ENCODE assay signal across 7 mouse cellular contexts in the genomic region with DNA sequence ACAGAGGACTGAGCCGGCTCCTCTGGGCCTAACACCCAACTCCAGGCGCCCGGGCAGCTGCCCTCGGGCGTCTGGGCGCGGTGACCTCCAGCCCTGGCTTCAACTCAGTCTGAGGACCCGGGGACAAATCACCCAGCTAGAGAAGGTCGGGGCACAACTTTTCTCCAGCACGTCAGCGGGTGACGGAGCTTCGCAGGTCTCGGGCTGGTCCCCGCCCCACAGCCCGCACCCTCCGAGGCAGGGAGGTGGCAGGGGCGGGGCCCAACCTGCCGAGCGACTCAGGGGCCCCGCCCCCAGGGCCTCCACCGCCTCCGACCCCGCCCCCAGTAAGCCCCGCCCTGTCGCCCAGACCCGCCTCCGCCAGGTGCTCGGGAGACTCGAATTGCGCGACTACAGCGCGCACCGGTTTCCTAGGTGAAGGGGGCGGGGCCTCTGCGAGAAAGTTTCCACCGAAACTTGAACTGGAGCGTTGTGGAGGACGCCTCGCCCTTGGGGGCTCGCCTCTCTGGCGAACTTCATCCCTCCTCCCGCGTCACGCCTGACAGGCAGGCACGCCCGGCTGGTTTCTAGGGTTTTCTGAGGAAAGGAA. TPM values are rescaled to one million over a fixed set of nuclear protein-coding genes. Genes with fewer than 3 reads are reported as not detected.
A peak's percentile ranks its signal among the peaks of the same experiment; 100 is the strongest.
DNase-seq lines count a peak whose midpoint lies in the region; ATAC-seq and TF ChIP-seq lines count a peak whose summit lies in the region.

Gene Glt28d2, minus strand, starts transcription at position 278 of the 589 bp plus-strand sequence.
Gene Gm37240, minus strand, starts transcription at position 280 of the 589 bp plus-strand sequence.

- peaks cover 29% of the 10 kb centered on the region for H3K4me1 ChIP-seq in embryonic facial prominence, embryonic 10.5 days
- H3K4me1 ChIP-seq in intestine, postnatal 0 days (replicated peaks; ENCODE audit: control insufficient read depth, insufficient read depth, low read length): no peaks in the 10 kb centered on the region
- H3K4me1 ChIP-seq in midbrain, embryonic 12.5 days: peaks cover 18% of the 10 kb centered on the region
- H3K4me1 ChIP-seq in small intestine, adult 2 months (ENCODE audit: control insufficient read depth, insufficient read depth, insufficient read length, low read length): peaks cover 5% of the 10 kb centered on the region; the same call in 1 of the 2 replicates

- peak; percentile 73 for ATAC-seq in granulocyte monocyte progenitor cell, adult 5-6 weeks (replicated peaks; ENCODE audit: poor library complexity, severe bottlenecking)
- peak; percentile 97 for ATAC-seq in intestine, postnatal 0 days
- ATAC-seq in midbrain, embryonic 12.5 days (ENCODE audit: low FRiP score, low read depth): peak; percentile 85

- peak within 1 kb of the TSS; percentile 66 for H3K27ac ChIP-seq in embryonic facial prominence, embryonic 10.5 days (replicated peaks)
- peak within 1 kb of the TSS; percentile 84 for H3K27ac ChIP-seq in intestine, postnatal 0 days (ENCODE audit: low read depth, low read length)
- H3K27ac ChIP-seq in midbrain, embryonic 12.5 days (replicated peaks): no peak within 1 kb of the TSS
- peak within 1 kb of the TSS; percentile 99 for H3K27ac ChIP-seq in small intestine, adult 2 months (ENCODE audit: insufficient read depth, low read depth, low read length)

- H3K9ac ChIP-seq in intestine, postnatal 0 days (ENCODE audit: low read depth, low read length): peak within 1 kb of the TSS; percentile 69
- peak within 1 kb of the TSS; percentile 32; the same call in 1 of the 2 replicates for H3K9ac ChIP-seq in midbrain, embryonic 12.5 days (replicated peaks)

- intact Hi-C loops in left cerebral cortex, postnatal 4 days (cut with DNase I): no loop called here

- peak within 1 kb of the TSS; percentile 67 for H3K4me3 ChIP-seq in embryonic facial prominence, embryonic 10.5 days
- peak within 1 kb of the TSS; percentile 53 for H3K4me3 ChIP-seq in intestine, postnatal 0 days (ENCODE audit: low read depth, low read length)
- peak within 1 kb of the TSS; percentile 54 for H3K4me3 ChIP-seq in midbrain, embryonic 12.5 days
- peak within 1 kb of the TSS; percentile 83 for H3K4me3 ChIP-seq in small intestine, adult 2 months (ENCODE audit: low read depth, low read length)

- no peak for TF ChIP-seq CTCF in intestine, postnatal 0 days (IDR thresholded peaks at IDR 0.05; ENCODE audit: low read depth)
- no peak for TF ChIP-seq CTCF in small intestine, adult 2 months (IDR thresholded peaks at IDR 0.05; ENCODE audit: extremely low read depth, insufficient read length, insufficient replicate concordance, low read depth, low read length)

- TF ChIP-seq POLR2A in small intestine, adult 2 months (IDR thresholded peaks at IDR 0.05; ENCODE audit: low read depth, low read length): peak; percentile 55; the same call in 1 of the 2 replicates

- H3K36me3 ChIP-seq in embryonic facial prominence, embryonic 10.5 days (replicated peaks): no peaks in the 10 kb centered on the region
- H3K36me3 ChIP-seq in intestine, postnatal 0 days (ENCODE audit: control insufficient read depth, insufficient read depth): no peaks in the 10 kb centered on the region
- no peaks in the 10 kb centered on the region for H3K36me3 ChIP-seq in midbrain, embryonic 12.5 days
- no peaks in the 10 kb centered on the region for H3K36me3 ChIP-seq in small intestine, adult 2 months (ENCODE audit: control insufficient read depth, insufficient read depth, low read length)

- peak; percentile 91 for DNase-seq in adrenal gland, postnatal 14 days
- peak; percentile 93 for DNase-seq in embryonic facial prominence, embryonic 10.5 days (ENCODE audit: low spot score)
- DNase-seq in left cerebral cortex, postnatal 4 days: peak; percentile 40

- peak within 1 kb of the TSS; percentile 72 for H3K4me2 ChIP-seq in intestine, postnatal 0 days (replicated peaks; ENCODE audit: low read depth)
- peak within 1 kb of the TSS; percentile 98 for H3K4me2 ChIP-seq in midbrain, embryonic 12.5 days (replicated peaks)

- WGBS in embryonic facial prominence, embryonic 10.5 days: under 1% methylated on average over 48 of the region's 48 CpGs
- WGBS in intestine, postnatal 0 days: under 1% methylated on average over 48 of the region's 48 CpGs
- WGBS in midbrain, embryonic 12.5 days: 1% methylated on average over 40 of the region's 48 CpGs
- WGBS in small intestine, adult 2 months: 1% methylated on average over 48 of the region's 48 CpGs

- H3K27me3 ChIP-seq in embryonic facial prominence, embryonic 10.5 days (replicated peaks; ENCODE audit: low read depth, poor library complexity, severe bottlenecking): peaks cover 41% of the 10 kb centered on the region
- no peaks in the 10 kb centered on the region for H3K27me3 ChIP-seq in intestine, postnatal 0 days (replicated peaks; ENCODE audit: control insufficient read depth, insufficient read depth, low read length)
- H3K27me3 ChIP-seq in midbrain, embryonic 12.5 days: peaks cover 41% of the 10 kb centered on the region
- H3K27me3 ChIP-seq in small intestine, adult 2 months (ENCODE audit: control insufficient read depth, insufficient read depth, low read length): no peaks in the 10 kb centered on the region

- no peaks in the 10 kb centered on the region for H3K9me3 ChIP-seq in embryonic facial prominence, embryonic 10.5 days
- no peaks in the 10 kb centered on the region for H3K9me3 ChIP-seq in intestine, postnatal 0 days (ENCODE audit: control insufficient read depth)
- no peaks in the 10 kb centered on the region for H3K9me3 ChIP-seq in midbrain, embryonic 12.5 days

RNA-seq across cellular contexts. Expression of gene Glt28d2, which starts in this region (rescaled TPM):
- 1.7 and 1.9 TPM in 2 replicates for total RNA-seq in adrenal gland, postnatal 14 days (2021)
- polyA plus RNA-seq in embryonic facial prominence, embryonic 10.5 days (2016; fragmentation: Nextera tagmentation; extraction: Ambion mirVana): 0.59 and 0.64 TPM in 2 replicates
- total RNA-seq in granulocyte monocyte progenitor cell, adult 5-6 weeks (2014; fragmentation: Nextera tagmentation): not detected in 2 replicates
- total RNA-seq in granulocyte monocyte progenitor cell, adult 5-6 weeks (2017): not detected in 2 replicates
- 2.6 and 3.3 TPM in 2 replicates for polyA plus RNA-seq in intestine, postnatal 0 days (2015; fragmentation: Nextera tagmentation; extraction: Ambion mirVana)
- 1 to 10 TPM; 1.1 to 2.5 TPM for total RNA-seq in left cerebral cortex, postnatal 4 days (2021)
- 0.09 and 0.12 TPM in 2 replicates for polyA plus RNA-seq in midbrain, embryonic 12.5 days (2016; fragmentation: Nextera tagmentation; extraction: Ambion mirVana)
- polyA plus RNA-seq in small intestine, adult 2 months (2012; rRNA removed): 2.3 and 2.7 TPM in 2 replicates

RNA-seq across cellular contexts. Expression of gene Gm37240, which starts in this region (rescaled TPM):
- 4.2 and 6.2 TPM in 2 replicates for total RNA-seq in adrenal gland, postnatal 14 days (2021)
- polyA plus RNA-seq in embryonic facial prominence, embryonic 10.5 days (2016; fragmentation: Nextera tagmentation; extraction: Ambion mirVana): 1.9 and 2.8 TPM in 2 replicates
- total RNA-seq in granulocyte monocyte progenitor cell, adult 5-6 weeks (2014; fragmentation: Nextera tagmentation): not detected in 2 replicates
- total RNA-seq in granulocyte monocyte progenitor cell, adult 5-6 weeks (2017): not detected in 2 replicates
- polyA plus RNA-seq in intestine, postnatal 0 days (2015; fragmentation: Nextera tagmentation; extraction: Ambion mirVana): 3.3 and 4.5 TPM in 2 replicates
- 1 to 10 TPM; 3.3 to 3.6 TPM for total RNA-seq in left cerebral cortex, postnatal 4 days (2021)
- polyA plus RNA-seq in midbrain, embryonic 12.5 days (2016; fragmentation: Nextera tagmentation; extraction: Ambion mirVana): 0.31 and 0.96 TPM in 2 replicates
- polyA plus RNA-seq in small intestine, adult 2 months (2012; rRNA removed): 26.5 and 58.2 TPM in 2 replicates

Comparison
In these comparisons a context has a peak if more than half of its experiments do, and no peak if none do; other contexts are left out.
1. Peak in ATAC-seq in granulocyte monocyte progenitor cell, adult 5-6 weeks; RNA of the genes that start here not detected or under 1 TPM.
2. Peak in ATAC-seq, H3K4me3 ChIP-seq, H3K9ac ChIP-seq and H3K4me2 ChIP-seq in midbrain, embryonic 12.5 days; RNA of the genes that start here not detected or under 1 TPM.
3. DNase-seq: peak in every context shown above with its lines; median percentile 93 in embryonic facial prominence, embryonic 10.5 days; 91 in adrenal gland, postnatal 14 days; 40 in left cerebral cortex, postnatal 4 days.